Mouse (Mus musculus) stomach, embryonic 15.5 days (tissue): Measurements from ENCODE around the gene Gm49337. TPM values are rescaled to one million over a fixed set of nuclear protein-coding genes. Genes with fewer than 3 reads are reported as not detected.
A peak's percentile ranks its signal among the peaks of the same experiment; 100 is the strongest.
"Not testable (repeated sequence)": the region's sequence is repeated elsewhere in the genome, so short reads cannot be mapped to it uniquely, and the experiment has no call there.

ENCODE experiments used
- ATAC-seq: fragments of 200-750 bp; cut with Nextera tagmentation; 2 replicates; pipeline ENCODE4 v1.8.0; 2017; ENCODE audit warnings: low read depth, moderate number of reproducible peaks, moderate TSS enrichment; ENCODE audit not compliant: insufficient read depth, low FRiP score
- H3K27ac ChIP-seq: fragments of 300-500 bp; sonication (generic); 2 replicates; pipeline ENCODE4 v1.5.1; 2015; ENCODE audit warnings: mild to moderate bottlenecking, inconsistent platforms
- H3K27me3 ChIP-seq: fragments of 300-500 bp; sonication (generic); replicated peaks from 2 replicates; pipeline ENCODE4 v1.6.1; 2015; ENCODE audit warnings: inconsistent platforms
- H3K36me3 ChIP-seq: fragments of 300-500 bp; sonication (generic); 2 replicates; pipeline ENCODE4 v1.6.1; 2015; ENCODE audit warnings: inconsistent platforms
- H3K4me1 ChIP-seq: fragments of 300-500 bp; sonication (generic); 2 replicates; pipeline ENCODE4 v1.6.1; 2015; ENCODE audit warnings: inconsistent platforms
- H3K4me2 ChIP-seq: fragments of 300-500 bp; sonication (generic); 2 replicates; pipeline ENCODE4 v1.6.1; 2015; ENCODE audit warnings: mild to moderate bottlenecking, inconsistent platforms
- H3K4me3 ChIP-seq: fragments of 300-500 bp; sonication (generic); replicated peaks from 2 replicates; pipeline ENCODE4 v1.5.1; 2015; ENCODE audit warnings: inconsistent platforms
- H3K9ac ChIP-seq: fragments of 300-500 bp; sonication (generic); 2 replicates; pipeline ENCODE4 v1.6.1; 2015; ENCODE audit warnings: inconsistent platforms
- H3K9me3 ChIP-seq: fragments of 300-500 bp; sonication (generic); 2 replicates; pipeline ENCODE4 v1.6.1; 2016; ENCODE audit warnings: inconsistent platforms
- WGBS: fragments of 180-500 bp; shearing (Covaris S2); methylation state at CpG from one replicate; pipeline ENCODE4 v1.1.7; 2015; 5-methylcytosine and 5-hydroxymethylcytosine counted together
- polyA plus RNA-seq: library from polyadenylated mRNA; unstranded; fragments of >200 nt; fragmentation: Nextera tagmentation; extraction: Ambion mirVana; gene quantifications from 2 replicates; pipeline ENCODE4 v1.2.1, GENCODE M21; 2015

Gene Gm49337
- polyA plus RNA-seq, 1 experiment from 2014 or later, result not detected

DNA sequence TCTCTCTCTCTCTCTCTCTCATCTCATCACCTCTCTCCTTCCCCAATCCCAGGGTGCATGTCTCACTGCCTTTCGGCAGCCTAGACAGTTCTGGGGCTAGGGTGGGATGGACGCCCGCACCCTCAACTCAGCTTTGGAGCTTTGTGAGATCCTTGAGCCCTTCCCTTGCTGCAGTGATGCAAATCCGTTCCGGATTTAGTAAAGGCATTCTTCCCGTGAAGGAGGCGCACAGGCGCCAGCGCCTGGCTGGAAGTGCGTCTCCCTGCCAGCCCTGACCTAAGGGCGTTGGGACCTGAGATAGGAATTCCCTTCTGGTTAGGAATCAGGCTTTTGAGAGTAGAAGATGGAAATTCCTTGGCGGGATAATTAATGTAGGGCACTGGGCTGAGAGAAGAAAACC, 9.6 kb downstream of the Gm49337 start:
- no peak for ATAC-seq
- no peak overlapping the region; the same call in 1 of the 2 replicates for H3K4me3 ChIP-seq
- no peaks in the 10 kb centered on the region for H3K36me3 ChIP-seq
- no peak overlapping the region for H3K9ac ChIP-seq
- peak overlapping the region; percentile 30 for H3K4me2 ChIP-seq
- 0 out of 2 replicates have a peak, but pooled peaks cover 7% of the 10 kb centered on the region for H3K4me1 ChIP-seq
- 0 out of 2 replicates have a peak, but pooled peaks cover 3% of the 10 kb centered on the region for H3K27me3 ChIP-seq
- H3K9me3 ChIP-seq, result no peaks in the 10 kb centered on the region
- H3K27ac ChIP-seq, result no peak overlapping the region
- WGBS, result 11% methylated on average over 12 of the region's 12 CpGs

DNA sequence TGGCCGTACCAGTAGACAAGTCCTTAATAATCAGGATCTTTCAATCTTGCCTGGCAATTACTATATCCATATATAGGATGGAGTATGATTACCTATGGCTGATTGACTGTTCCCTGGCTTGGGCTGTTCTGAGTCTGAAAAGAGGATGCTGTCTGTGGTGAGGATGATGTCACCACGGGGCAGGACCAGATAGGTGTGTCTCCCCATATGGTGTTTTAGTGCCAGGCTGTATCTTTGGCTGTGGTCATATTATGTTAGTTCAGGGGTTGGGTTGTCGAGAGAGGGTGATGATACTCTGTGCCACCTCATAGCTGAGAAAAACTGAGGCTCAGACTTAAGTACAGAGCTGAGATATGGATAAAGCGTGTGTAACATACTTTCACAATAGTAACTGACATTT, 11.9 kb downstream of the Gm49337 start:
- H3K9me3 ChIP-seq, result no peaks in the 10 kb centered on the region
- H3K27me3 ChIP-seq, result 0 out of 2 replicates have a peak, but pooled peaks cover 3% of the 10 kb centered on the region
- 83% methylated on average over 4 of the region's 4 CpGs for WGBS
- H3K9ac ChIP-seq, result no peak overlapping the region
- no peak overlapping the region for H3K4me3 ChIP-seq
- H3K36me3 ChIP-seq, result no peaks in the 10 kb centered on the region
- no peak for ATAC-seq
- no peak overlapping the region for H3K4me2 ChIP-seq
- H3K27ac ChIP-seq, result no peak overlapping the region
- H3K4me1 ChIP-seq, result 0 out of 2 replicates have a peak, but pooled peaks cover 7% of the 10 kb centered on the region

DNA sequence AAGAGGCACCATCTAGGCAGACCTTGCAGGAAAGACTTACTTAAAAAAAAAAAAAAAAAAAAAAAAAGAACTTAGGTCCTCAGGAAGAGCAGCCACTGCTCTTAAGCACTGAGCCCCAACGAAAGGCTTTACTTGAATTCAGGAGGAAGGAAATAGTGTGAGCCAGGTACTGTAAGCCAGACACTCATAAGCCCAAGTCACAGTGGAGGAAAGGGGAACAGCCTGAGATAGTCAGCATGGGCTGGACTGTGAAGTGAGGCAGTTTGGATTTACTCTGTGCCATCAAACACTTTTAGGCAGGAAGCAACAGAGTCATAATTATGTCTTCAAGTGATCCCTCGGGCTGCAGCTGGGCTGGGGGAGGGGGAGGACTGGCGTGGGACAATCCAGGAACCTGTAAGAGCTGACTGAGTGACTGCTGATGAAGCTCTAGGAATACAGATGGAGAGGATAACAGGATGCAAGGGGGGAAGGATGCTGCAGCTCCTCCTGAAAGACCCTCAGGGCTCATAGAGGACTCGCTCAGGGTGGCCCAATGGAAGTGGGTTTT, 19.2 kb downstream of the Gm49337 start:
- WGBS, result 41% methylated on average over 4 of the region's 4 CpGs
- Histone ChIP-seq H3K36me3 (no peaks in the 10 kb centered on the region), H3K9ac (no peak overlapping the region), H3K4me2 (no peak overlapping the region), H3K9me3 (no peaks in the 10 kb centered on the region), H3K4me3 (no peak overlapping the region), H3K4me1 (no peaks in the 10 kb centered on the region), H3K27ac (no peak overlapping the region), H3K27me3 (no peaks in the 10 kb centered on the region)
- no peak for ATAC-seq

DNA sequence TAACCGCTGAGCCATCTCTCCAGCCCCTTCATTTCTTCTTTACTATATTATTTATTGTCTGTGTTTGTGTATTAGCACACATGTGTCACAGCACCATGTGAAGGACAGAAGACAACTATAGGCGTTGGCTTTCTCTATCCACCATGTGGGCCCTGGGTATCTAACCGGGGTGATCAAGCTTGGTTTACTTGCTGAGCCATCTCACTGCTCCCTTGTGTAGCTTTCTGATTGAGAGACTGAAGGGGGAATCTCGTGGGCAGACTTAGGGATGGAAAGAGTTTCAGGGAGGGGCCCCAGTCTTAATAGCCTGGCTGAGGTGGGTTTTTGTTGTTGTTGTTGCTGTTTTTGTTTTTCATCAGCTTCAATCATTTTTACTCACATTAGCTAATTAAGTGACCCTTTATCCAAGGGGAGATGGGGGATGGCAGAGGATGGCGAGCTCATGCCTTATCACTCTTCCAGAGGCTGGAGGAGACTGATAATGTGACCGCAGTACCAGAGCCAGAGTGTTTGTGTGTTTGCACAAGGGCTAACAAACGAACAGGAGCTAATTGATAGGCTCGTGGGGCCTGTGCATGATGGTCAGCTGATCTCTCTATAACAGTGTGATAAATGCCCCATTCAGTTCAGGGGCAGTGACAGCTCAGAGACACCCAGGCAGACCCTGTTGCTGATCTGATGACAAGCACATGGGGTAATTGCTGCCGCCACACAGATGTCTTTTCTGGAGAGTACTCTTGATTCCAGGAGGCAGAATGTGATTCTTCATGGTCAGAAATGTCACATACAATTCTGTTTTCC, 20.6 kb downstream of the Gm49337 start:
- peak; percentile 89 for ATAC-seq
- 50% methylated on average over 9 of the region's 9 CpGs for WGBS

DNA sequence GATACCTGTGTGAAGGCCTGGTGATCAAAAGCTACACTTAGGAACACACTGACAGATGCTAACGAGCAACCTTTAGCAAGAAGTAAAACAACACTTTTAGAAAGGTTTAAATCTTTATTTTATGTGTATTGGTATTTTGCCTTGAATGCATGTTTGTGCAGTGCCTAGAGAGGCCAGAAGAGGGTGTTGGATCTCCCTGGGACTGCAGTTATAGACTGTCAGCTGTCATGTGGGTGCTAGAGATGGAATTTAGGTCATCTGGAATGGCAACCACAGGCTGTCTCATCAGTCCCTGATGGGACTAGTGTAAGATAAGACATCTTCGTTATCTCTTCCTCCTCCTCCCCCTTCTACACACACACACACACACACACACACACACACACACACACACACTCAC, 25.2 kb downstream of the Gm49337 start:
- Histone ChIP-seq H3K4me1 (no peaks in the 10 kb centered on the region), H3K4me2 (no peak overlapping the region), H3K27ac (no peak overlapping the region), H3K36me3 (no peaks in the 10 kb centered on the region), H3K4me3 (no peak overlapping the region), H3K27me3 (no peaks in the 10 kb centered on the region), H3K9me3 (no peaks in the 10 kb centered on the region), H3K9ac (no peak overlapping the region)
- WGBS, result 80% methylated on average over 2 of the region's 2 CpGs
- no peak for ATAC-seq

More for the DNA sequence above, 20.6 kb downstream of the Gm49337 start:
- H3K9ac ChIP-seq, result no peak overlapping the region
- no peak overlapping the region for H3K4me2 ChIP-seq
- no peaks in the 10 kb centered on the region for H3K9me3 ChIP-seq
- H3K36me3 ChIP-seq, result no peaks in the 10 kb centered on the region
- no peak overlapping the region for H3K4me3 ChIP-seq
- H3K4me1 ChIP-seq, result no peaks in the 10 kb centered on the region
- H3K27me3 ChIP-seq, result no peaks in the 10 kb centered on the region
- no peak overlapping the region for H3K27ac ChIP-seq

DNA sequence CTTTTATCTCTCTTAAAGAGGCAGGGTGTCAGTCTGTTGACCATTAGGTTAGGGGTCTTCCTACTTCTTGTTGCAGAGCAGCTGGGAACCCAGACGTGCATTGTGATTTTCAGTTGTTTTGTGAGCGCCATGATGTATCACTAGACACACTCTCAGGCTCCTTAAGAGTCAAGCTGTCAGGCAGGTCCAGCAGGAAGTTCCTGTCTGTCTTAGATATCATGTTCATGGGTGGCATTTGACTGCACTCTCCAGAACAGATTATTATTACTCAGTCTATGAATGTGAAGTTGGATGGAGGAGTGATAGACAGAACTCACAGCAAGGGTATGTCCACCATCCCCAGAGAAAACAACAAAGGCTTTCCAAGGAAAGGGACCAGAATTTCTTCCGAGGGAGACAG, 31.2 kb downstream of the Gm49337 start:
- Histone ChIP-seq H3K4me3 (no peak overlapping the region), H3K27me3 (no peaks in the 10 kb centered on the region), H3K4me1 (0 out of 2 replicates have a peak, but pooled peaks cover 3% of the 10 kb centered on the region), H3K9ac (no peak overlapping the region), H3K9me3 (no peaks in the 10 kb centered on the region), H3K4me2 (no peak overlapping the region), H3K36me3 (no peaks in the 10 kb centered on the region), H3K27ac (no peak overlapping the region)
- WGBS, result 57% methylated on average over 3 of the region's 3 CpGs
- ATAC-seq, result no peak

DNA sequence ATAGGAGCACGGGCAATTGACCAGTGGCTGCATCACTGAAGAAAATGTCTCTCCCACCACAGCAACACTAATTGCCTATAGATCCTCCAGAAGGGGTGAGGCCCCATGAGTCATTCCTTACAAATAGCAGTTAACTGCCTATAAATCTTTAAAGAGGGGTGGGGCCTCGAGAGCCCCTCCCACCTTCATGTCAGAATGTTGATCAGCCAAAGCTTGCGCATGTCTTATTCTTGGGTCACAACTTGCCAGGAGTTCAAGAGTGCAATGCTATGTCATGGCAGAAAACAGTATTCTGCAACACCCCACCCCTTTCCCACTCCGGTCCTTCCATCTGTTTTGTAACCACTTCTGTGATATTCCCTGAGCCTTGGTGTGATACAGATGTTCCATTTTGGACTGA, 33.3 kb downstream of the Gm49337 start:
- no peak overlapping the region for H3K4me3 ChIP-seq
- ATAC-seq, result no peak
- H3K27ac ChIP-seq, result no peak overlapping the region
- H3K27me3 ChIP-seq, result no peaks in the 10 kb centered on the region
- 0 out of 2 replicates have a peak, but pooled peaks cover 3% of the 10 kb centered on the region for H3K4me1 ChIP-seq
- H3K9ac ChIP-seq, result no peak overlapping the region
- H3K4me2 ChIP-seq, result no peak overlapping the region
- no peaks in the 10 kb centered on the region for H3K36me3 ChIP-seq
- WGBS, result 66% methylated on average over 4 of the region's 4 CpGs
- H3K9me3 ChIP-seq, result no peaks in the 10 kb centered on the region

DNA sequence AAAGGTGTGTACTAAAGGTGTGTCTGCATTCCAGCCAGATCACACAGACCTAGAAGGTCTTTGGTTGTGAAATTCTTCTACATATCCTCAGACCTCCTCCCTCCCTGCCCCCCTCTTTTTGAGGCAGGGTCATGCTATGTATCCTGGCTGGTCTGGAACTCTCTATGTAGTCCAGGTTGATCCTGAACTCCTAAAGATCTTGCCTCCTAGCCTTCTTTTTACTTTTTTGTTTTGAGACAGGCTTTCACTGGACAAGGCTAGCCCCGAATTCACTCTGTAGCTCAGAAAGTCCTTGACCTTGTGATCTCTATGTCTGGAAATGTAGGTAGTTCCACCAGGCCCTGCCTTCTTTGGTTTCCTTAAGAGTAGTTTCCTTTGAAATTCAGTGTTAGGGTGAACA, 35.7 kb downstream of the Gm49337 start:
- 76% methylated on average over 1 of the region's 1 CpGs for WGBS

DNA sequence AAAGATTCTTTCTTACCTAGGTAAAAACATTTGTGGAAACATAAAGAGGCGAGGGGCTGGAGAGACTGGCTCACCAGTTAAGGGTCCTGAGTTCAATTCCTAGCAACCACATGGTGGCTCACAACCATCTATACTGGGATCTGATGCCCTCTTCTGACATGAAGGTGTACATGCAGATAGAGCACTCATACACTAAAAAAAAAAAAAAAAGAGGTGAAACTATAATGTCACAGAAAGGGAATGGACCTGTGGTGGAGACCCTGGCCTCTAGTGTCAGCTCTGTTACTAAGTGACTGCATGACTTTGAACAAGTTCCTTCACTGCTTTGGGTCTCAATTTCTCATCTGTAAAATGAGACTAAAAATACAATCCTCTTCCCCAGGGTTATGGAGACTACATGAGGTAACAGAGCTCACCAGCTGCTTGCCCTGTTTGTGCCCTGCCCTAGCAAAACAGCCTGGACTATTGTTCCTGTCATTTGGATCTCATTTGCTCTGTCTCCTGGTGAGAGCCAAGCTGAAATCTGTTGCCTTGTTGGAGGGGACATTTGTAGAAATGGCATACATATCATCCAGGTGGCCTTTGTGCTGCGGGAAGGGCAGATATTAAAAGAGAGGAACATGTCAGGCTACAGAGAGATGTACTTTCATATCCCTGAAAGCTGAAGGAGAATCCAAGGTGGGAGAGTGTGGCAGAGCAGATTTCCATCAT, 42.9 kb downstream of the Gm49337 start:
- 81% methylated on average over 2 of the region's 2 CpGs for WGBS
- Histone ChIP-seq H3K4me1 (peaks cover 5% of the 10 kb centered on the region; the same call in 1 of the 2 replicates), H3K4me3 (no peak overlapping the region), H3K27ac (no peak overlapping the region), H3K9ac (no peak overlapping the region), H3K9me3 (no peaks in the 10 kb centered on the region), H3K36me3 (no peaks in the 10 kb centered on the region), H3K27me3 (no peaks in the 10 kb centered on the region), H3K4me2 (no peak overlapping the region)
- no peak for ATAC-seq

More for the DNA sequence above, 35.7 kb downstream of the Gm49337 start:
- no peaks in the 10 kb centered on the region for H3K27me3 ChIP-seq
- H3K4me1 ChIP-seq, result 0 out of 2 replicates have a peak, but pooled peaks cover 3% of the 10 kb centered on the region
- H3K9me3 ChIP-seq, result no peaks in the 10 kb centered on the region
- ATAC-seq, result no peak
- H3K4me3 ChIP-seq, result no peak overlapping the region
- H3K36me3 ChIP-seq, result no peaks in the 10 kb centered on the region
- H3K4me2 ChIP-seq, result no peak overlapping the region
- H3K9ac ChIP-seq, result no peak overlapping the region
- H3K27ac ChIP-seq, result no peak overlapping the region

DNA sequence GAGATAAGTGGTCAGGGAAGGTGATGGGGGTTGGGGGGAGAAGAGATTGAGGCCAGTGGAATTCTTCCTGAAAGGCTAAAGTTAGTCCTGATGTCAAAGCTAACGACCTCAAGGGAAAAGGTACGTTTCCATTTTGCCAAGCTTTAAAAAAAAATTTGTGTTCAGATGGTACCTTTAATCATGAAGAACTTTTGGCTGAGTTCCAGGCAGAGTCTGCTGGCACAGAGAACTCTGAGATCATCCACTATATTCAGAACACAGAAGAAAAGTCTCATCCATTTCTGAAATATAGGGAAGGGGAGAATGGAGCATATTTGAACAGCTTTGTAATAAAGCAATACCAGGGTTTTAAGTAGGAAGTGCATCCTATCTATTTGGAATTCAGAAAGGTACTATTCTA, 43.9 kb downstream of the Gm49337 start:
- no peak overlapping the region for H3K27ac ChIP-seq

DNA sequence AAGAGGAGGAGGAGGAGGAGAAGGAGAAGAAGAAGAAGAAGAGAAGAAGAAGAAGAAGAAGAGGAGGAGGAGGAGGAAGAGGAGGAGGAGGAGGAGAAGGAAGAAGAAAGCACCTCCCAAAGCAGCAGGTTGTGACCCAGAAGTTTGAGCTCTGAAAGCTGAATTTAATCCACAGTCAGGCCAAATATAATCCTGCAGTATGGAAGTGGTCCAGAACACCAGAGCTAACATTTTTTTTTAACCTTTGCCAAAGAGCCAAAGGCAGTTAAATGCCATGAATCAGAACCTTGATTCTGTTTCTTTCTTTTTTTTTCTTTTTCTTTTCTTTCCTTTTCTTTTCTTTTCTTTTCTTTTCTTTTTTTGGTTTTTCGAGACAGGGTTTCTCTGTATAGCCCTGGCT, 44.5 kb downstream of the Gm49337 start:
- H3K9ac ChIP-seq, H3K4me1 ChIP-seq, H3K27me3 ChIP-seq, H3K4me3 ChIP-seq, H3K36me3 ChIP-seq, ATAC-seq, H3K4me2 ChIP-seq, H3K9me3 ChIP-seq, H3K27ac ChIP-seq: not testable (repeated sequence)
- 80% methylated on average over 1 of the region's 1 CpGs for WGBS

More for the DNA sequence above, 43.9 kb downstream of the Gm49337 start:
- no peaks in the 10 kb centered on the region for H3K27me3 ChIP-seq
- H3K4me2 ChIP-seq, result no peak overlapping the region
- peaks cover 5% of the 10 kb centered on the region; the same call in 1 of the 2 replicates for H3K4me1 ChIP-seq
- H3K9me3 ChIP-seq, result no peaks in the 10 kb centered on the region
- no peak overlapping the region for H3K4me3 ChIP-seq
- 28% methylated on average over 2 of the region's 2 CpGs for WGBS
- ATAC-seq, result no peak
- no peak overlapping the region for H3K9ac ChIP-seq
- H3K36me3 ChIP-seq, result no peaks in the 10 kb centered on the region

DNA sequence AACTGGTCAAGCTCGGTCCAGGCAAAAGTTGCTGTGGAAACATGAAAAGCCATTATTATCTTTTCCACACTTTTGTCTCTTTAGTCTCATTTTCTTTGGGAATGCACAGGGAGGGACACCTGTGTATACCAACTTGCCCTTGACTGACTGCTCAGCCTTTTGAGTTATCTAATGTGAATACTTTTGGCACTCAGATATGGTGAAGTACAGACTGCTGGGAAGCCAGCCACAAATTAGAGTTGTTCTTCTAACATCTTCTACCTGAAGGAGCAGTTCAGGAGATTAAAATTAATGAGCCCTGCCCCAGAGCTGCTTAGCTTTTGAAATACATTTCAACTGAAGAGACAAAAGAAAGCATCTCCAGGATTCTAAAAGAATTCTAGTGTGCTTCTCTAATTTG, 45.9 kb downstream of the Gm49337 start:
- no peak for ATAC-seq
- Histone ChIP-seq H3K9ac (no peak overlapping the region), H3K4me2 (no peak overlapping the region), H3K27me3 (no peaks in the 10 kb centered on the region), H3K4me3 (no peak overlapping the region), H3K27ac (no peak overlapping the region), H3K36me3 (no peaks in the 10 kb centered on the region), H3K4me1 (peaks cover 5% of the 10 kb centered on the region; the same call in 1 of the 2 replicates), H3K9me3 (no peaks in the 10 kb centered on the region)
- 74% methylated on average over 1 of the region's 1 CpGs for WGBS
